Mouse (Mus musculus) G1E (cell line): ENCODE results near the gene Scarb1. TPM values are rescaled to one million over a fixed set of nuclear protein-coding genes. Genes with fewer than 3 reads are reported as not detected.

Source experiments
- ATAC-seq: 2 replicates; pipeline ENCODE4 v1.8.0; 2016; ENCODE audit warnings: mild to moderate bottlenecking; ENCODE audit not compliant: insufficient number of reproducible peaks, poor library complexity, low FRiP score, severe bottlenecking; ENCODE audit errors: extremely low read depth
- DNase-seq: peaks from one replicate; pipeline ENCODE4 v3.0.0; 2012; ENCODE audit warnings: low spot score
- H3K27me3 ChIP-seq: 2 replicates; pipeline ENCODE4 v1.6.1; 2012; ENCODE audit warnings: mild to moderate bottlenecking, low read length, inconsistent platforms; ENCODE audit not compliant: insufficient read depth
- H3K36me3 ChIP-seq: replicated peaks from 2 replicates; pipeline ENCODE3; 2012; ENCODE audit warnings: mild to moderate bottlenecking, inconsistent platforms
- H3K4me1 ChIP-seq: 2 replicates; pipeline ENCODE4 v1.6.1; 2012; ENCODE audit warnings: low read depth, low read length, inconsistent platforms, mixed read lengths; ENCODE audit not compliant: insufficient read depth
- H3K4me3 ChIP-seq: 2 replicates; pipeline ENCODE4 v1.5.1; 2012; ENCODE audit warnings: low read depth, mild to moderate bottlenecking, inconsistent platforms, low read length, moderate library complexity, mixed read lengths
- H3K9me3 ChIP-seq: replicated peaks from 2 replicates; pipeline ENCODE4 v1.6.1; 2012; ENCODE audit warnings: inconsistent platforms
- CTCF ChIP-seq: IDR thresholded peaks from 2 replicates; pipeline ENCODE4 v1.5.1; 2012; ENCODE audit warnings: low read depth, low read length, inconsistent platforms, mixed read lengths
- GATA1 ChIP-seq: IDR thresholded peaks from 2 replicates; pipeline ENCODE4 v1.6.1; 2012; ENCODE audit warnings: borderline replicate concordance, low read length, inconsistent platforms, mixed read lengths
- GATA2 ChIP-seq: IDR thresholded peaks from 2 replicates; pipeline ENCODE4 v1.6.1; 2012; ENCODE audit warnings: low read depth, low read length, inconsistent platforms, borderline replicate concordance
- POLR2AphosphoS5 ChIP-seq: IDR thresholded peaks from 2 replicates; pipeline ENCODE4 v1.6.1; 2012; ENCODE audit warnings: low read depth, low read length, inconsistent platforms; ENCODE audit not compliant: insufficient replicate concordance
- TAL1 ChIP-seq: conservative IDR thresholded peaks from 2 replicates; pipeline ENCODE4 v1.6.1; 2012; ENCODE audit warnings: low read depth, low read length, inconsistent platforms, mixed read lengths
- polyA plus RNA-seq: library from polyadenylated mRNA; stranded (reverse); fragments of >175 nt; gene quantifications from 2 replicates; pipeline ENCODE4 v1.2.3, GENCODE M21; 2012
- total RNA-seq, 2 experiments: library from RNA; stranded (forward) in 1 of 2; stranded (reverse) in 1 of 2; fragments of 200-1000 nt in 1 of 2; fragments of >200 nt in 1 of 2; fragmentation: Nextera tagmentation in 1 of 2; gene quantifications; 2 replicates each; pipeline ENCODE4 v1.2.3; 2014 to 2017

The Scarb1 gene
- total and polyA plus RNA-seq, 3 experiments, result 42.9 to 68.3 (median 43.7) TPM

GRCm38 (mm10) chr5:125315110-125315509, 25.8 kb downstream of the Scarb1 start:
- no peak for DNase-seq
- peaks cover 95% of the 10 kb centered on the region for H3K36me3 ChIP-seq
- H3K4me1 ChIP-seq, result peaks cover 8% of the 10 kb centered on the region
- H3K4me3 ChIP-seq, result no peak overlapping the region
- H3K9me3 ChIP-seq, result no peaks in the 10 kb centered on the region
- no peak for ATAC-seq
- H3K27me3 ChIP-seq, result no peaks in the 10 kb centered on the region
- TF ChIP-seq CTCF (no peak), GATA2 (no peak), GATA1 (no peak), TAL1 (no peak), POLR2AphosphoS5 (no peak)

GRCm38 (mm10) chr5:125313991-125314390, 26.9 kb downstream of the Scarb1 start:
- no peaks in the 10 kb centered on the region for H3K27me3 ChIP-seq
- TF ChIP-seq TAL1, result no peak
- TF ChIP-seq GATA1, result no peak
- peaks cover 95% of the 10 kb centered on the region for H3K36me3 ChIP-seq
- H3K4me1 ChIP-seq, result peaks cover 11% of the 10 kb centered on the region
- DNase-seq (no peak), ATAC-seq (no peak)
- no peak overlapping the region for H3K4me3 ChIP-seq
- no peaks in the 10 kb centered on the region for H3K9me3 ChIP-seq

- no peak for TF ChIP-seq GATA2
- TF ChIP-seq GATA1, result no peak
- TF ChIP-seq CTCF, result no peak
- TF ChIP-seq TAL1, result no peak
- no peak for TF ChIP-seq POLR2AphosphoS5
- peaks cover 94% of the 10 kb centered on the region for H3K36me3 ChIP-seq
- DNase-seq, result no peak
- no peak for ATAC-seq
- H3K4me3 ChIP-seq, result no peak overlapping the region
- H3K27me3 ChIP-seq, result no peaks in the 10 kb centered on the region
- H3K9me3 ChIP-seq, result no peaks in the 10 kb centered on the region
- peaks cover 17% of the 10 kb centered on the region for H3K4me1 ChIP-seq
These were observed 27.8 kb downstream of the Scarb1 start for GRCm38 (mm10) chr5:125312970-125313597.

GRCm38 (mm10) chr5:125310986-125311385, 29.9 kb downstream of the Scarb1 start:
- H3K4me3 ChIP-seq, result no peak overlapping the region
- ATAC-seq, result no peak

GRCm38 (mm10) chr5:125309193-125309592, 31.7 kb downstream of the Scarb1 start:
- H3K36me3 ChIP-seq, result peaks cover 93% of the 10 kb centered on the region
- no peaks in the 10 kb centered on the region for H3K27me3 ChIP-seq
- TF ChIP-seq CTCF (no peak), GATA1 (no peak), GATA2 (no peak), POLR2AphosphoS5 (no peak), TAL1 (no peak)
- DNase-seq, result no peak
- ATAC-seq, result no peak
- H3K4me3 ChIP-seq, result no peak overlapping the region
- H3K4me1 ChIP-seq, result peaks cover 16% of the 10 kb centered on the region
- H3K9me3 ChIP-seq, result no peaks in the 10 kb centered on the region

More at GRCm38 (mm10) chr5:125310986-125311385, 29.9 kb downstream of the Scarb1 start:
- TF ChIP-seq GATA2 (no peak), GATA1 (no peak)
- Histone ChIP-seq H3K9me3 (no peaks in the 10 kb centered on the region), H3K4me1 (peaks cover 17% of the 10 kb centered on the region), H3K36me3 (peaks cover 92% of the 10 kb centered on the region), H3K27me3 (no peaks in the 10 kb centered on the region)
- no peak for DNase-seq

- H3K36me3 ChIP-seq, result peaks cover 94% of the 10 kb centered on the region
- DNase-seq (no peak), ATAC-seq (no peak)
- no peak overlapping the region for H3K4me3 ChIP-seq
- peaks cover 16% of the 10 kb centered on the region for H3K4me1 ChIP-seq
- TF ChIP-seq POLR2AphosphoS5, result no peak
- no peak for TF ChIP-seq GATA2
- no peak for TF ChIP-seq CTCF
- no peak for TF ChIP-seq TAL1
- no peaks in the 10 kb centered on the region for H3K27me3 ChIP-seq
- H3K9me3 ChIP-seq, result no peaks in the 10 kb centered on the region
These were observed 34.1 kb downstream of the Scarb1 start for GRCm38 (mm10) chr5:125306824-125307223.
